Mouse (Mus musculus) bone marrow, adult 2 months (tissue): Measurements from ENCODE around the gene Hebp1. TPM values are rescaled to one million over a fixed set of nuclear protein-coding genes. Genes with fewer than 3 reads are reported as not detected.

ENCODE experiments used
- H3K27ac ChIP-seq: fragments of 200-500 bp; 2 replicates; pipeline ENCODE4 v1.5.1; 2012; ENCODE audit warnings: low read depth, mild to moderate bottlenecking, control low read depth, inconsistent platforms, low read length; ENCODE audit not compliant: control insufficient read depth, poor library complexity, insufficient read depth
- H3K4me1 ChIP-seq: fragments of 200-500 bp; 2 replicates; pipeline ENCODE4 v1.6.1; 2011; ENCODE audit warnings: low read length; ENCODE audit not compliant: control insufficient read depth, insufficient read depth
- H3K4me3 ChIP-seq: fragments of 200-500 bp; replicated peaks from 2 replicates; pipeline ENCODE3; 2011; ENCODE audit warnings: mild to moderate bottlenecking, low read depth, low read length, control low read depth; ENCODE audit not compliant: control insufficient read depth
- CTCF ChIP-seq: fragments of 200-500 bp; IDR thresholded peaks from 2 replicates; pipeline ENCODE4 v1.5.1; 2011; ENCODE audit warnings: low read length, control low read depth; ENCODE audit not compliant: control insufficient read depth, insufficient read depth
- POLR2A ChIP-seq: fragments of 200-500 bp; IDR thresholded peaks from 2 replicates; pipeline ENCODE4 v1.6.1; 2011; ENCODE audit warnings: low read depth, mild to moderate bottlenecking, control low read depth, low read length, borderline replicate concordance; ENCODE audit not compliant: control insufficient read depth
- WGBS: fragments of 180-500 bp; shearing (Covaris S2); methylation state at CpG from one replicate; pipeline ENCODE4 v1.1.7; 2018; 5-methylcytosine and 5-hydroxymethylcytosine counted together
- polyA plus RNA-seq: library from polyadenylated mRNA; stranded (reverse); fragments of >200 nt; gene quantifications from 2 replicates; pipeline ENCODE4 v1.2.4, GENCODE M21; 2011; ENCODE audit warnings: low replicate concordance; ENCODE audit not compliant: missing spikeins, insufficient read depth, insufficient read length

The Hebp1 gene
- polyA plus RNA-seq, 1 experiment: 103 TPM

- H3K4me1 ChIP-seq: no peaks in the 10 kb centered on the region; the same call in 1 of the 2 replicates
- H3K4me3 ChIP-seq: no peak overlapping the region
- 95% methylated on average over 14 of the region's 14 CpGs for WGBS
- H3K27ac ChIP-seq: no peak overlapping the region
- TF ChIP-seq POLR2A (no peak), CTCF (no peak)
Observed at GRCm38 (mm10) chr6:135138746-135139145, 59.1 kb downstream of the Hebp1 start.

GRCm38 (mm10) chr6:135138207-135138606, 59.6 kb downstream of the Hebp1 start:
- TF ChIP-seq POLR2A (no peak), CTCF (no peak)
- no peak overlapping the region for H3K27ac ChIP-seq
- 81% methylated on average over 7 of the region's 7 CpGs for WGBS
- H3K4me1 ChIP-seq: no peaks in the 10 kb centered on the region; the same call in 1 of the 2 replicates
- H3K4me3 ChIP-seq: no peak overlapping the region

- WGBS: 88% methylated on average over 9 of the region's 9 CpGs
- Histone ChIP-seq H3K27ac (no peak overlapping the region), H3K4me1 (no peaks in the 10 kb centered on the region; the same call in 1 of the 2 replicates), H3K4me3 (no peak overlapping the region)
- TF ChIP-seq POLR2A: no peak
- no peak for TF ChIP-seq CTCF
Observed at GRCm38 (mm10) chr6:135137736-135138135, 60.1 kb downstream of the Hebp1 start.

- Histone ChIP-seq H3K27ac (no peak overlapping the region), H3K4me1 (no peaks in the 10 kb centered on the region; the same call in 1 of the 2 replicates), H3K4me3 (no peak overlapping the region)
- WGBS: 61% methylated on average over 11 of the region's 11 CpGs
- TF ChIP-seq CTCF (no peak), POLR2A (no peak)
Observed at GRCm38 (mm10) chr6:135136439-135137161, 61.2 kb downstream of the Hebp1 start.

GRCm38 (mm10) chr6:135135735-135136134, 62.1 kb downstream of the Hebp1 start:
- WGBS: 29% methylated on average over 4 of the region's 4 CpGs
- Histone ChIP-seq H3K4me1 (no peaks in the 10 kb centered on the region; the same call in 1 of the 2 replicates), H3K4me3 (no peak overlapping the region), H3K27ac (no peak overlapping the region)
- TF ChIP-seq POLR2A (no peak), CTCF (no peak)

GRCm38 (mm10) chr6:135133486-135133885, 64.3 kb downstream of the Hebp1 start:
- no peaks in the 10 kb centered on the region; the same call in 1 of the 2 replicates for H3K4me1 ChIP-seq
- TF ChIP-seq CTCF: no peak
- no peak for TF ChIP-seq POLR2A
- no peak overlapping the region for H3K27ac ChIP-seq
- WGBS: 92% methylated on average over 9 of the region's 9 CpGs
- H3K4me3 ChIP-seq: no peak overlapping the region

GRCm38 (mm10) chr6:135133086-135133485, 64.7 kb downstream of the Hebp1 start:
- Histone ChIP-seq H3K4me1 (no peaks in the 10 kb centered on the region), H3K4me3 (no peak overlapping the region), H3K27ac (no peak overlapping the region)
- no peak for TF ChIP-seq CTCF
- no peak for TF ChIP-seq POLR2A
- WGBS: 91% methylated on average over 7 of the region's 7 CpGs

GRCm38 (mm10) chr6:135124755-135125380, 73.0 kb downstream of the Hebp1 start:
- no peak for TF ChIP-seq POLR2A
- TF ChIP-seq CTCF: no peak
- 58% methylated on average over 5 of the region's 5 CpGs for WGBS
- no peak overlapping the region for H3K27ac ChIP-seq
- H3K4me1 ChIP-seq: no peaks in the 10 kb centered on the region
- H3K4me3 ChIP-seq: no peak overlapping the region
